Mouse (Mus musculus) ES-Bruce4 (cell line): Measurements from ENCODE around the gene Erc1. TPM values are rescaled to one million over a fixed set of nuclear protein-coding genes. Genes with fewer than 3 reads are reported as not detected.
"Not testable (repeated sequence)": the region's sequence is repeated elsewhere in the genome, so short reads cannot be mapped to it uniquely, and the experiment has no call there.

ENCODE experiments used
- H3K27ac ChIP-seq: 2 replicates; pipeline ENCODE4 v1.5.1; 2012; ENCODE audit warnings: low read length, inconsistent platforms; ENCODE audit not compliant: insufficient read depth
- H3K27me3 ChIP-seq: 2 replicates; pipeline ENCODE4 v1.6.1; 2012; ENCODE audit warnings: mild to moderate bottlenecking, low read length, inconsistent platforms; ENCODE audit not compliant: control insufficient read depth, poor library complexity, insufficient read depth, severe bottlenecking
- H3K36me3 ChIP-seq: 2 replicates; pipeline ENCODE4 v1.6.1; 2012; ENCODE audit warnings: inconsistent platforms, mild to moderate bottlenecking, low read length, moderate library complexity; ENCODE audit not compliant: control insufficient read depth, poor library complexity, insufficient read depth, severe bottlenecking
- H3K4me1 ChIP-seq: one replicate; pipeline ENCODE4 v1.8.1; 2011; ENCODE audit warnings: low read length; ENCODE audit not compliant: control insufficient read depth, insufficient read depth
- H3K4me3 ChIP-seq: 2 replicates; pipeline ENCODE4 v1.5.1; 2011; ENCODE audit warnings: low read depth, mild to moderate bottlenecking, low read length
- H3K9ac ChIP-seq: 2 replicates; pipeline ENCODE4 v1.6.1; 2012; ENCODE audit warnings: low read depth, mild to moderate bottlenecking, inconsistent platforms; ENCODE audit not compliant: poor library complexity, severe bottlenecking
- H3K9me3 ChIP-seq: replicated peaks from 2 replicates; pipeline ENCODE4 v1.6.1; 2012; ENCODE audit warnings: mild to moderate bottlenecking, low read length, inconsistent platforms; ENCODE audit not compliant: control insufficient read depth, poor library complexity, insufficient read depth, severe bottlenecking
- CTCF ChIP-seq: IDR thresholded peaks from one replicate; pipeline ENCODE4 v1.8.1; 2011; ENCODE audit warnings: low read depth, low read length
- EP300 ChIP-seq: IDR thresholded peaks from 2 replicates; pipeline ENCODE4 v1.6.1; 2011; ENCODE audit warnings: low read depth, low read length; ENCODE audit not compliant: insufficient read depth
- POLR2A ChIP-seq: IDR thresholded peaks from one replicate; pipeline ENCODE4 v1.8.1; 2011; ENCODE audit warnings: low read length; ENCODE audit not compliant: insufficient read depth
- polyA plus RNA-seq: library from polyadenylated mRNA; stranded (reverse); fragments of >200 nt; gene quantifications from 2 replicates; pipeline ENCODE4 v1.2.4, GENCODE M21; 2011; ENCODE audit warnings: low read depth; ENCODE audit not compliant: missing spikeins, insufficient read depth, insufficient read length

Gene Erc1
- polyA plus RNA-seq, 1 experiment: 55.6 TPM

DNA sequence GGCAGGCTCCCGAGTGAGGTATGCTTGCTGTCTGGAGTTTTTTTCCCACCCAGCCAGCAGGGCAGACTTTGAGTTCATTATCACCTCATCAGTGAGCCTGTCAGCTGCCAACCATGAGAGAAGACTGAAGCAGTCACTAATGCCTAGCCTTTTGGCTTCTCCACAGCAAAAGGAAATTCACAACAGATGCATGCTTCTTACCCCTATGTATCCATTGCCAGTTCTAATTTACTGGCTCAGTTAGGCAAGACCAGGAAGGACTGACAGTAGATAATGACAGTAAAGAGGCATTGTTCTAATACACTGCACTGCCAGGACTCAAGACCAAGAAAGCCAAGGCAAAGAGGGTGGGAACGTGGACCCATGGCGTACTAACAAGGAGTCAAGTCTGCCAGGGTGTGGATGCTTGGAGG is 186.9 kb downstream of the Erc1 start:
- H3K27me3 ChIP-seq: no peaks in the 10 kb centered on the region
- no peaks in the 10 kb centered on the region for H3K36me3 ChIP-seq
- no peak overlapping the region for H3K27ac ChIP-seq
- H3K4me1 ChIP-seq: peaks cover 2% of the 10 kb centered on the region
- no peaks in the 10 kb centered on the region for H3K9me3 ChIP-seq
- no peak for TF ChIP-seq POLR2A
- no peak for TF ChIP-seq EP300
- no peak for TF ChIP-seq CTCF
- no peak overlapping the region for H3K9ac ChIP-seq
- no peak overlapping the region for H3K4me3 ChIP-seq

DNA sequence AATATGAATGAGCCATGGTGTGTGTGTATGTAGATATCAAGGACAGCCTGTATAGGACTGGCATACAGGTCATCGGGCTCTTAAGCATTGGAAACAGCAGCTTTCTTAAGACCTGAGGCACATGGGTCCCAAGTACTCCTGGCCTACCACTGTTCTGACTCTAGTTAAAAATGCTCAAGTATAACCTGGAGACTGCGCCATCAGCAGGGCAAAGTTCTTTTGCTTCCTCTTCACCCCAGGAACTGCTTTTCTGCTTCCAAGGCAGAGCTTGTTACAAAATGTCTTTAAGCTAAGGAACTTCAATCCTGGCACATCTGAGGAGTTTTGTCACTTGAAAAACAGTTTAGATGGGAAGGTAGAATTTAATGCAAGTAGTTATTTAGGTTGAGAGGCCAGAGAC is 189.5 kb downstream of the Erc1 start:
- Histone ChIP-seq H3K27me3 (no peaks in the 10 kb centered on the region), H3K9me3 (no peaks in the 10 kb centered on the region), H3K9ac (no peak overlapping the region), H3K4me3 (no peak overlapping the region), H3K36me3 (no peaks in the 10 kb centered on the region), H3K4me1 (no peaks in the 10 kb centered on the region), H3K27ac (no peak overlapping the region)
- no peak for TF ChIP-seq POLR2A

GRCm38 (mm10) chr6:119657418-119658178 is 190.4 kb downstream of the Erc1 start:
- Histone ChIP-seq H3K36me3 (no peaks in the 10 kb centered on the region), H3K4me3 (no peak overlapping the region), H3K4me1 (no peaks in the 10 kb centered on the region), H3K9ac (no peak overlapping the region), H3K27ac (no peak overlapping the region), H3K27me3 (no peaks in the 10 kb centered on the region), H3K9me3 (no peaks in the 10 kb centered on the region)
- TF ChIP-seq CTCF: no peak
- no peak for TF ChIP-seq POLR2A
- TF ChIP-seq EP300: no peak

- not testable (repeated sequence) for H3K9ac ChIP-seq, H3K4me1 ChIP-seq, H3K36me3 ChIP-seq, H3K27ac ChIP-seq, H3K4me3 ChIP-seq, H3K9me3 ChIP-seq, H3K27me3 ChIP-seq
Observed at GRCm38 (mm10) chr6:119654777-119655176, 193.2 kb downstream of the Erc1 start.

DNA sequence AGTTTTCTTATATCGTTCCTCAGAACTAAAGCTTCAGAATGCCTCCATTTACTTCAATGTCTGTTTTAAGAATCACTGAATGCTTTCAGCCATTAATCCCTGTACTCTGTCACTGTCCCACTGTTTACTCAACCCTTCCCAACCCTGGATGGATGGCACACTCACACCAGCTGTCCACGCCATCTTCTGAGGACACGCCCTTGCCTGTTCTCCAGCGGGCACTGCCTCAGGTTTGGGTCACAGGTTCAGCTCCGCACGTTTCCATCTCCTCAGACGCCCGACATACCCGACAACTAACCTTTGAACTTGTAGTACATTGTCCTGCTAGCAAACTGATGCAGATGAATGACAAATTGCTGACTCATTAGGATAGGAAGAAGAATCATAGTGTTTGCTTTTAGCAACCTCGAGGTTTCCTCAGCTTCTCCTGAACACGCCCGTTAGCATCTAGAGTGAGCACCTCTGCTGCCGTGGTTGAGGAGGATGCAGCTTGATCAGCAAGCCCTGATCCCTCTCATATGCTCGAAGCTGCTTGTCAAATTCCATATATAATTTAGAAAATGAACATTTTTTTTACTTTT is 204.0 kb downstream of the Erc1 start:
- no peak overlapping the region for H3K4me3 ChIP-seq
- H3K9ac ChIP-seq: no peak overlapping the region
- H3K4me1 ChIP-seq: no peaks in the 10 kb centered on the region
- no peaks in the 10 kb centered on the region for H3K27me3 ChIP-seq
- no peaks in the 10 kb centered on the region for H3K36me3 ChIP-seq
- TF ChIP-seq EP300 (no peak), POLR2A (no peak), CTCF (no peak)
- H3K27ac ChIP-seq: no peak overlapping the region
- H3K9me3 ChIP-seq: no peaks in the 10 kb centered on the region

DNA sequence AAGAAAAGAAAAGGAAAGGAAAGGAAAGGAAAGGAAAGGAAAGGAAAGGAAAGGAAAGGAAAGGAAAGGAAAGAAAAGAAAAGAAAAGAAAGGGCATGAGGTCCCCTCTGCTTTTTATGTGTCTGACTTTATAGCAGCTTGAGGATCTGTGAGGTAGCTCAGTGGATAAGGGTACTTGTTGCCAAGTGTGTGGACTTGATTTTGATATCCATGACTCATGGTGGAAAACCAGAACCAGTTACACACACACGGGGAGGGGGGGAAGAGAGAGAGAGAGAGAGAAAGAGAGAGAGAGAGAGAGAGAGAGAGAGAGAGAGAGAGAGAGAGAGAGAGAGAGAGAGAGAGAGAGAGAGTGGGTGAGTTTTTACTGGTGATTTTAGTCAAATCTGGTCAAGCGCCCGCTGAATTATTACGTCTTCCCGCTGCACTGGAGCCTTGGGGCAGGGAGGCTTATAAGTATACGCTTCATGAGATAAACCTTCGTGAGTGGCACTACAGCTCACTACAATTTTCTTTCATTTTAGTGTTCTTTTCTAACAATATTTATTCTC is 204.7 kb downstream of the Erc1 start:
- H3K9me3 ChIP-seq: no peaks in the 10 kb centered on the region
- TF ChIP-seq CTCF (no peak), POLR2A (no peak), EP300 (no peak)
- H3K4me1 ChIP-seq: no peaks in the 10 kb centered on the region
- H3K27ac ChIP-seq: no peak overlapping the region
- no peaks in the 10 kb centered on the region for H3K36me3 ChIP-seq
- H3K4me3 ChIP-seq: no peak overlapping the region
- no peak overlapping the region for H3K9ac ChIP-seq
- no peaks in the 10 kb centered on the region for H3K27me3 ChIP-seq
